Mouse (Mus musculus) megakaryocyte progenitor cell, adult 5-6 weeks (primary cell): Measurements from ENCODE around the gene Pip4k2b. TPM values are rescaled to one million over a fixed set of nuclear protein-coding genes. Genes with fewer than 3 reads are reported as not detected.
"Not testable (repeated sequence)": the region's sequence is repeated elsewhere in the genome, so short reads cannot be mapped to it uniquely, and the experiment has no call there.

ENCODE experiments used
- ATAC-seq: replicated peaks from 2 replicates; pipeline ENCODE4 v1.8.0; 2016; ENCODE audit warnings: mild to moderate bottlenecking, moderate TSS enrichment, inconsistent platforms; ENCODE audit not compliant: poor library complexity
- total RNA-seq, 2 experiments: library from RNA; stranded (forward) in 1 of 2; stranded (reverse) in 1 of 2; fragments of 157-497, 149-512 nt in 1 of 2; fragments of 200-1000 nt in 1 of 2; gene quantifications; 2 replicates each; pipeline versions ENCODE4 v1.2.3 to v1.2.4; 2015 to 2017

Gene Pip4k2b
- total RNA-seq, 2 experiments from 2014 or later, result 17.2 to 17.6 TPM

- no peak for ATAC-seq
Observed at GRCm38 (mm10) chr11:97717369-97718280, 26.9 kb downstream of the Pip4k2b start.

- no peak for ATAC-seq
Observed at GRCm38 (mm10) chr11:97716021-97716420, 28.5 kb downstream of the Pip4k2b start.

GRCm38 (mm10) chr11:97714784-97715760, 29.4 kb downstream of the Pip4k2b start:
- ATAC-seq, result peak; percentile 28; the same call in 1 of the 2 replicates

- no peak for ATAC-seq
Observed at GRCm38 (mm10) chr11:97714356-97714755, 30.1 kb downstream of the Pip4k2b start.

GRCm38 (mm10) chr11:97713896-97714295, 30.6 kb downstream of the Pip4k2b start:
- ATAC-seq, result no peak

GRCm38 (mm10) chr11:97712286-97712685, 32.2 kb downstream of the Pip4k2b start:
- no peak for ATAC-seq

- ATAC-seq, result no peak
Observed at GRCm38 (mm10) chr11:97711200-97711900, 33.2 kb downstream of the Pip4k2b start.

- ATAC-seq, result not testable (repeated sequence)
Observed at GRCm38 (mm10) chr11:97710067-97710466, 34.4 kb downstream of the Pip4k2b start.

- ATAC-seq, result peak; percentile 80
Observed at GRCm38 (mm10) chr11:97703039-97703826, 41.3 kb downstream of the Pip4k2b start, which contains the start of gene Psmb3. Gene Psmb3 (plus strand): TSS chr11:97703399.

- peak; percentile 51 for ATAC-seq
Observed at GRCm38 (mm10) chr11:97702393-97702745, 42.1 kb downstream of the Pip4k2b start.

GRCm38 (mm10) chr11:97701581-97702392, 42.7 kb downstream of the Pip4k2b start:
- ATAC-seq, result no peak

GRCm38 (mm10) chr11:97700746-97701580, 43.5 kb downstream of the Pip4k2b start:
- ATAC-seq, result no peak

GRCm38 (mm10) chr11:97700003-97700745, 44.3 kb downstream of the Pip4k2b start, which contains the start of gene Pcgf2:
Gene Pcgf2 (minus strand): TSS chr11:97700497.
- ATAC-seq, result peak; percentile 2; the same call in 1 of the 2 replicates

- ATAC-seq, result no peak
Observed at GRCm38 (mm10) chr11:97699626-97700002, 44.9 kb downstream of the Pip4k2b start.

- ATAC-seq, result no peak
Observed at GRCm38 (mm10) chr11:97698741-97699611, 45.5 kb downstream of the Pip4k2b start.

- ATAC-seq, result no peak
Observed at GRCm38 (mm10) chr11:97697891-97698529, 46.5 kb downstream of the Pip4k2b start.
